Mouse (Mus musculus) hindbrain, embryonic 11.5 days (tissue): ENCODE results near the gene Galnt13. TPM values are rescaled to one million over a fixed set of nuclear protein-coding genes. Genes with fewer than 3 reads are reported as not detected.

Source experiments
- ATAC-seq: fragments of 200-750 bp; cut with Nextera tagmentation; 2 replicates; pipeline ENCODE4 v1.8.0; 2017; ENCODE audit warnings: mild to moderate bottlenecking, moderate TSS enrichment, moderate library complexity; ENCODE audit not compliant: low FRiP score
- DNase-seq: peaks from one replicate; pipeline ENCODE4 v3.0.0-alpha.2; 2015; ENCODE audit warnings: low spot score
- H3K27ac ChIP-seq: fragments of 300-500 bp; sonication (generic); 2 replicates; pipeline ENCODE4 v1.5.1; 2014; ENCODE audit warnings: mild to moderate bottlenecking, low read depth, low read length
- H3K27me3 ChIP-seq: fragments of 300-500 bp; sonication (generic); 2 replicates; pipeline ENCODE4 v1.6.1; 2014; ENCODE audit warnings: mild to moderate bottlenecking, low read length, moderate library complexity, mixed read lengths; ENCODE audit not compliant: control insufficient read depth, insufficient read depth
- H3K36me3 ChIP-seq: fragments of 300-500 bp; sonication (generic); 2 replicates; pipeline ENCODE4 v1.6.1; 2014; ENCODE audit warnings: mild to moderate bottlenecking, low read length, moderate library complexity, mixed read lengths; ENCODE audit not compliant: control insufficient read depth, insufficient read depth
- H3K4me1 ChIP-seq: fragments of 300-500 bp; sonication (generic); replicated peaks from 2 replicates; pipeline ENCODE4 v1.6.1; 2014; ENCODE audit warnings: low read length, mixed read lengths; ENCODE audit not compliant: control insufficient read depth, insufficient read depth
- H3K4me2 ChIP-seq: fragments of 300-500 bp; sonication (generic); replicated peaks from 2 replicates; pipeline ENCODE4 v1.6.1; 2014; ENCODE audit warnings: mild to moderate bottlenecking, low read depth, low read length
- H3K4me3 ChIP-seq: fragments of 300-500 bp; sonication (generic); 2 replicates; pipeline ENCODE4 v1.5.1; 2014; ENCODE audit warnings: low read depth, low read length
- H3K9ac ChIP-seq: fragments of 300-500 bp; sonication (generic); 2 replicates; pipeline ENCODE4 v1.6.1; 2014; ENCODE audit warnings: low read depth, low read length
- H3K9me3 ChIP-seq: fragments of 300-500 bp; sonication (generic); 2 replicates; pipeline ENCODE4 v1.6.1; 2016; ENCODE audit warnings: low read length; ENCODE audit not compliant: control insufficient read depth
- WGBS: fragments of 180-500 bp; shearing (Covaris S2); extraction: QIAGEN DNeasy Blood & Tissue Kit; methylation state at CpG from one replicate; pipeline ENCODE4 v1.1.7; 2014; 5-methylcytosine and 5-hydroxymethylcytosine counted together
- polyA plus RNA-seq: library from polyadenylated mRNA; unstranded; fragments of >200 nt; fragmentation: Nextera tagmentation; extraction: Ambion mirVana; gene quantifications from 2 replicates; pipeline ENCODE4 v1.2.1, GENCODE M21; 2014

Gene Galnt13
- polyA plus RNA-seq, 1 experiment from 2014 or later: 3.8 TPM

DNA sequence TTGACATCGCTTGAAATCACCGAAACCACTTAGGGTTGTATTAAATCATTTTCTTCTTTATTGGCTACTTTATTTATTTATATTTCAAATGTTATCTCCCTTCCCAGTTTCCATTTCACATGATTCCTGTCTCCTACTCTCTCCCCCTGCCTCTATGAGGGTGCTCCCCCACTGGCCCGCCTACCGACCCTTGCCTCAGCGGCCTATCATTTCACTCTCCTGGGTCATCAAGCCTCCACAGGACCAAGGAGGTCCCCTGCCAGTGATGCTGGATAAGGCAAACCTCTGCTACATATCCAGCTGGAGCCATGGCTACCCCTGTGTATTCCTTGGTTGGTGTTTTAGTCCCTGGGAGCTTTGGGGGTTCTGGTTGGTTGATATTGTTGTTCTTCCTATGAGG lies 667.4 kb downstream of the Galnt13 start:
- Histone ChIP-seq H3K27ac (no peak overlapping the region), H3K4me1 (no peaks in the 10 kb centered on the region), H3K9me3 (no peaks in the 10 kb centered on the region), H3K36me3 (no peaks in the 10 kb centered on the region), H3K4me2 (no peak overlapping the region), H3K27me3 (no peaks in the 10 kb centered on the region), H3K9ac (no peak overlapping the region), H3K4me3 (no peak overlapping the region)
- DNase-seq (no peak), ATAC-seq (no peak)
- 95% methylated on average over 5 of the region's 5 CpGs for WGBS

DNA sequence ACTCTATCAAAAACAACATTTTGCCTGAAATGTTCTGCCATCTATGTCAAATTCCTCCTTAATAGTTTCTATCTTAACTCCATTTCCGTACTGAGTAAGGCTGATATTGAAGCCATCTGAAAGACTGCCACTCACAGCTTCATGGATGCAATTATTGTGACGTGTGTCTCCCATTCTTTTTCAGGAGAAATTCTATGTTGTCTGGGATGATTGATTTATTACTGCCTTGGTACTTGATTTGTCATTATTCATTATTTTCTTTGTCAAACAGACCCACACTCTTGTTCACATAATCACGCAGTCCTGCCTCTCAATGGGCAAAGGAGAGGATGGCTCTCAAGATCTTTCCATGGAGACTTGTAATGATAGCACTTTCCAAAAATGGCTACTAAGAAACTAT lies 671.7 kb downstream of the Galnt13 start:
- Histone ChIP-seq H3K27ac (no peak overlapping the region), H3K4me2 (no peak overlapping the region), H3K27me3 (no peaks in the 10 kb centered on the region), H3K4me3 (no peak overlapping the region), H3K36me3 (no peaks in the 10 kb centered on the region), H3K9ac (no peak overlapping the region), H3K9me3 (no peaks in the 10 kb centered on the region), H3K4me1 (no peaks in the 10 kb centered on the region)
- no peak for DNase-seq
- 61% methylated on average over 3 of the region's 3 CpGs for WGBS
- no peak for ATAC-seq

- no peak for DNase-seq
- Histone ChIP-seq H3K27me3 (no peaks in the 10 kb centered on the region), H3K9me3 (no peaks in the 10 kb centered on the region), H3K9ac (no peak overlapping the region), H3K4me1 (no peaks in the 10 kb centered on the region), H3K36me3 (no peaks in the 10 kb centered on the region), H3K4me3 (no peak overlapping the region), H3K4me2 (no peak overlapping the region), H3K27ac (no peak overlapping the region)
- no peak for ATAC-seq
These were observed 717.0 kb downstream of the Galnt13 start for GRCm38 (mm10) chr2:55153089-55153488.

- Histone ChIP-seq H3K4me1 (no peaks in the 10 kb centered on the region), H3K9ac (no peak overlapping the region), H3K27me3 (no peaks in the 10 kb centered on the region), H3K9me3 (no peaks in the 10 kb centered on the region), H3K27ac (no peak overlapping the region), H3K4me2 (no peak overlapping the region), H3K36me3 (no peaks in the 10 kb centered on the region), H3K4me3 (no peak overlapping the region)
- 83% methylated on average over 3 of the region's 3 CpGs for WGBS
- DNase-seq (no peak), ATAC-seq (no peak)
These were observed 728.7 kb downstream of the Galnt13 start for GRCm38 (mm10) chr2:55164781-55165180.
